Mouse (Mus musculus): Measurements from ENCODE around the gene Aspscr1.

The Aspscr1 gene

GRCm38 (mm10) chr11:120672687-120673593 lies at the start of gene Aspscr1:
Gene Aspscr1, plus strand, starts transcription at chr11:120672973.
- peak; percentile 95 to 96 for DNase-seq

- DNase-seq = peak; percentile 64 to 81
Measured at GRCm38 (mm10) chr11:120623961-120624679, 48.7 kb upstream of the Aspscr1 start.

GRCm38 (mm10) chr11:120624680-120625111 lies 48.1 kb upstream of the Aspscr1 start:
- peak; percentile 84 to 87 for DNase-seq

GRCm38 (mm10) chr11:120625152-120625775 lies 47.5 kb upstream of the Aspscr1 start, which contains the start of gene Sirt7:
Gene Sirt7, minus strand, starts transcription at chr11:120625240.
- no peak for DNase-seq

GRCm38 (mm10) chr11:120626785-120627467 lies 45.8 kb upstream of the Aspscr1 start:
- DNase-seq = no peak

- DNase-seq = no peak
Measured at GRCm38 (mm10) chr11:120627468-120628300, 45.1 kb upstream of the Aspscr1 start.

GRCm38 (mm10) chr11:120628601-120629340 lies 44.0 kb upstream of the Aspscr1 start:
- DNase-seq = no peak

GRCm38 (mm10) chr11:120629341-120629730 lies 43.4 kb upstream of the Aspscr1 start:
- DNase-seq = peak; percentile 74

GRCm38 (mm10) chr11:120629911-120630310 lies 42.9 kb upstream of the Aspscr1 start:
- peak; percentile 67 to 69 for DNase-seq

- DNase-seq = peak; percentile 86 to 89
Measured at GRCm38 (mm10) chr11:120630401-120630871, 42.3 kb upstream of the Aspscr1 start.

GRCm38 (mm10) chr11:120630881-120631725 lies 41.7 kb upstream of the Aspscr1 start:
- peak; percentile 75 to 77 for DNase-seq

- no peak for DNase-seq
Measured at GRCm38 (mm10) chr11:120631726-120632448, 40.9 kb upstream of the Aspscr1 start.

GRCm38 (mm10) chr11:120632559-120633519 lies 39.9 kb upstream of the Aspscr1 start:
- peak; percentile 86 to 88 for DNase-seq

GRCm38 (mm10) chr11:120633520-120634343 lies 39.0 kb upstream of the Aspscr1 start, which contains the start of gene Mafg:
Gene Mafg, minus strand, starts transcription at chr11:120633600.
- DNase-seq = peak; percentile 95

- no peak for DNase-seq
Measured at GRCm38 (mm10) chr11:120634810-120635209, 38.0 kb upstream of the Aspscr1 start.

GRCm38 (mm10) chr11:120641255-120641654 lies 31.5 kb upstream of the Aspscr1 start:
- no peak for DNase-seq

- DNase-seq = no peak
Measured at GRCm38 (mm10) chr11:120641869-120642268, 30.9 kb upstream of the Aspscr1 start.
